In the genomic region with DNA sequence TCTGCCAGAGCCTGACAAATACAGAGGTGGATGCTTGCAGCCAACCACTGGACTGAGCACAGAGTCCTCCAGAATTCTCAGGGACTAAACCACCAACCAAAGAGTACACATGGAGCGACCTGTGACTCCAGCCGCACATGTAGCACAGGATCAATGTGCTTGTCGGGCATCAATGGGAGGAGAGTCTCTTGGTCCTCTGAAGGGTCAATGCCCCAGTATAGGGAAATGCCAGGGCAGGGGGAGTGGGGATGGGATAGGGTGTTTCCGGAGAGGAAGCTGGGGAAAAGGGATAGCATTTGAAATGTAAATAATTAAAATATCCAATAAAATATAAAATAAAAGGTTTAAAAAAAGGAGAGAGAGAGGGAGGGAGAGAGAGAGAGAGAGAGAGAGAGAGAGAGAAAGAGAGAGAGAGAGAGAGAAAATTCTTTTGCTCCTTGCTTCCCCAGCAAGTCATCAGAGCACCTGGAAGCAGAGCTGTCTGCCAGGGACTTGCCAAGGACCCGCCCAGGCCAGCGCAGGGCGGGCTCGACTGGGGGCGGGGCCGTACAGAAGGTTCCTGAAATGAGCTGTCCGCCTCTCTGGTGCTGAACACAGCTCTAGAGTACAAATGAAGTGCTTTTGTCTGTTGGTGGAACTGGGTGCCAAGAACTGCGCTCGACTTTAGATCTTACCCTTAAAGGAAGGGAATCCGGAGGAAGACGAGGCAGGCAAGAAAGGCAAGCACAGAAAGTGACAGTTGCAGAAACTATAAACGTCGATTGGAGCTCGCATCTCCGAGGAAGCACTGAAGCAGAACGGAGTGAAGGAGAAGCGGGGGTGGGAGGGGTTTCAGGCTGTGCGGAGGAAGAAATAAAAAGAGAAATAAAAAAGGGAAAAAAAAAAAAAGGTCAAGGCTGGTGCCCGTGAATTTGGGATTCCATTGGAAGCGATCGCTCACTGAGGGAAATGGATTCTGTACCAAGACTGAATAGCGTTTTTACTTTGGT, we compare ENCODE assay signal across 9 mouse cellular contexts. TPM values are rescaled to one million over a fixed set of nuclear protein-coding genes. Genes with fewer than 3 reads are reported as not detected.
A peak's percentile ranks its signal among the peaks of the same experiment; 100 is the strongest.
DNase-seq lines count a peak whose midpoint lies in the region; ATAC-seq and TF ChIP-seq lines count a peak whose summit lies in the region.
"Had no signal": no experiment of that assay in that cellular context is flagged by ENCODE, and none has a peak within 500 bp of the region (broad histone marks: within the 10 kb centered on the region; RNA-seq: fewer than 3 reads in every experiment).

TSS of gene Cntnap5c (plus strand) at position 949 of the 989 bp plus-strand sequence.

- DNase-seq in thymus, postnatal 14 days, result peak; percentile 2
- no peak for DNase-seq in thymus, adult 18-20 months
- peak; percentile 26 to 27 for DNase-seq in cerebellum, adult 2 months
- peak; percentile 74 for DNase-seq in kidney, postnatal 0 days (ENCODE audit: low spot score)
- peak; percentile 16 for DNase-seq in liver, adult 2 months (ENCODE audit: extremely low read depth, low read depth, low spot score)
- peak; percentile 40 to 54 for DNase-seq in right cerebral cortex, adult 2 months (ENCODE audit: low spot score in 2 of 2)

- no peak for TF ChIP-seq CTCF in cerebellum, adult 2 months (IDR thresholded peaks at IDR 0.05; ENCODE audit: borderline replicate concordance, insufficient read depth, low read depth, low read length)
- TF ChIP-seq CTCF in kidney, postnatal 0 days (IDR thresholded peaks at IDR 0.05; ENCODE audit: low read depth), result no peak
- TF ChIP-seq CTCF in liver, adult 2 months (IDR thresholded peaks at IDR 0.05; ENCODE audit: low read depth, low read length), result no peak

- no peaks in the 10 kb centered on the region for H3K4me1 ChIP-seq in cerebellum, adult 2 months (ENCODE audit: control insufficient read depth, insufficient read depth, low read length)
- H3K4me1 ChIP-seq in kidney, postnatal 0 days (replicated peaks; ENCODE audit: insufficient read depth, low read length), result no peaks in the 10 kb centered on the region
- no peaks in the 10 kb centered on the region for H3K4me1 ChIP-seq in liver, adult 2 months (ENCODE audit: control insufficient read depth, insufficient read depth, low read length)

- no peak within 1 kb of the TSS for H3K4me2 ChIP-seq in kidney, postnatal 0 days (ENCODE audit: low read length)
- H3K4me2 ChIP-seq: embryonic facial prominence, embryonic 15.5 days had no signal

- no peaks in the 10 kb centered on the region for H3K79me2 ChIP-seq in liver, adult 2 months (ENCODE audit: control insufficient read depth, insufficient read depth, low read length)

- H3K9ac ChIP-seq in kidney, postnatal 0 days (ENCODE audit: low read depth, low read length), result no peak within 1 kb of the TSS
- no peak within 1 kb of the TSS for H3K9ac ChIP-seq in liver, adult 2 months (ENCODE audit: low read depth, low read length)
- H3K9ac ChIP-seq: embryonic facial prominence, embryonic 15.5 days had no signal

- TF ChIP-seq POLR2A in cerebellum, adult 2 months (IDR thresholded peaks at IDR 0.05; ENCODE audit: borderline replicate concordance, insufficient read depth, low read length), result no peak
- TF ChIP-seq POLR2A in liver, adult 2 months (IDR thresholded peaks at IDR 0.05; ENCODE audit: extremely low read depth, insufficient read depth, low read length), result no peak

- no peaks in the 10 kb centered on the region for H3K36me3 ChIP-seq in kidney, postnatal 0 days (ENCODE audit: insufficient read depth, low read length)
- H3K36me3 ChIP-seq in liver, adult 2 months (ENCODE audit: control insufficient read depth, insufficient read depth, low read length), result no peaks in the 10 kb centered on the region
- H3K36me3 ChIP-seq: embryonic facial prominence, embryonic 15.5 days had no signal

- ATAC-seq in frontal cortex, adult (ENCODE audit: low TSS enrichment), result peak; percentile 89
- ATAC-seq in kidney, postnatal 0 days (replicated peaks; ENCODE audit: low FRiP score, low read depth), result peak; percentile 91
- no peak for ATAC-seq in inflammation-experienced regulatory T-cells, adult 6 months

- WGBS in cerebellum, adult 2 months, result 14% methylated on average over 26 of the region's 26 CpGs
- WGBS in kidney, postnatal 0 days, result 20% methylated on average over 26 of the region's 26 CpGs
- WGBS in liver, adult 2 months, result 26% methylated on average over 26 of the region's 26 CpGs

- H3K4me3 ChIP-seq in cerebellum, adult 2 months (replicated peaks; ENCODE audit: insufficient read depth, low read depth, low read length), result peak within 1 kb of the TSS; percentile 60
- no peak within 1 kb of the TSS for H3K4me3 ChIP-seq in kidney, postnatal 0 days (replicated peaks; ENCODE audit: low read depth, low read length)
- no peak within 1 kb of the TSS for H3K4me3 ChIP-seq in liver, adult 2 months (ENCODE audit: insufficient read depth, low read depth, low read length)
- H3K4me3 ChIP-seq: embryonic facial prominence, embryonic 15.5 days had no signal

- no peaks in the 10 kb centered on the region for H3K9me3 ChIP-seq in kidney, postnatal 0 days (replicated peaks; ENCODE audit: low read length)
- H3K9me3 ChIP-seq: embryonic facial prominence, embryonic 15.5 days had no signal

- H3K27ac ChIP-seq in cerebellum, adult 2 months (ENCODE audit: insufficient read depth, low read length), result no peak within 1 kb of the TSS
- no peak within 1 kb of the TSS for H3K27ac ChIP-seq in kidney, postnatal 0 days
- no peak within 1 kb of the TSS for H3K27ac ChIP-seq in liver, adult 2 months (replicated peaks; ENCODE audit: insufficient read depth, low read depth, low read length)
- H3K27ac ChIP-seq: embryonic facial prominence, embryonic 15.5 days had no signal

- H3K27me3 ChIP-seq in cerebellum, adult 2 months (ENCODE audit: control insufficient read depth, insufficient read depth, low read length), result no peaks in the 10 kb centered on the region
- H3K27me3 ChIP-seq in kidney, postnatal 0 days (ENCODE audit: insufficient read depth, low read length), result no peaks in the 10 kb centered on the region
- H3K27me3 ChIP-seq in liver, adult 2 months (ENCODE audit: control insufficient read depth, insufficient read depth, low read length), result no peaks in the 10 kb centered on the region
- H3K27me3 ChIP-seq: embryonic facial prominence, embryonic 15.5 days had no signal

RNA-seq across cellular contexts. Expression of gene Cntnap5c, which starts in this region (rescaled TPM):
- polyA plus RNA-seq in cerebellum, adult 2 months (2012; rRNA removed), result 2.0 and 2.2 TPM in 2 replicates
- not detected in 2 replicates for polyA plus RNA-seq in kidney, postnatal 0 days (2015; fragmentation: Nextera tagmentation; extraction: Ambion mirVana)
- not detected in 2 replicates for total RNA-seq in liver, adult 2 months (2014; rRNA removed)
- not detected in 2 replicates for polyA plus RNA-seq in liver, adult 2 months (2012; rRNA removed)
- polyA plus RNA-seq in inflammation-experienced regulatory T-cells, adult 6 months (2017; shearing (Covaris generic)), result not detected
- polyA plus RNA-seq: embryonic facial prominence, embryonic 15.5 days had no signal

Comparison
In these comparisons a context has a peak if more than half of its experiments do, and no peak if none do; other contexts are left out.
1. DNase-seq: peak in thymus, postnatal 14 days (single experiment), cerebellum, adult 2 months (2 of 2) and right cerebral cortex, adult 2 months (2 of 2); none in thymus, adult 18-20 months (0 of 2).
2. Peak in DNase-seq and ATAC-seq in kidney, postnatal 0 days; RNA of the gene not detected or under 1 TPM.
3. Peak in DNase-seq in liver, adult 2 months; RNA of the gene not detected or under 1 TPM.